Mouse (Mus musculus) fibroblast of lung, adult 2 months (primary cell): ENCODE measurements around the gene Cc2d1a.
A peak's percentile ranks its signal among the peaks of the same experiment; 100 is the strongest.

Source experiments
- DNase-seq: peaks from one replicate; pipeline ENCODE4 v3.0.0-alpha.2; 2011; ENCODE audit warnings: low read depth

Gene Cc2d1a

DNA sequence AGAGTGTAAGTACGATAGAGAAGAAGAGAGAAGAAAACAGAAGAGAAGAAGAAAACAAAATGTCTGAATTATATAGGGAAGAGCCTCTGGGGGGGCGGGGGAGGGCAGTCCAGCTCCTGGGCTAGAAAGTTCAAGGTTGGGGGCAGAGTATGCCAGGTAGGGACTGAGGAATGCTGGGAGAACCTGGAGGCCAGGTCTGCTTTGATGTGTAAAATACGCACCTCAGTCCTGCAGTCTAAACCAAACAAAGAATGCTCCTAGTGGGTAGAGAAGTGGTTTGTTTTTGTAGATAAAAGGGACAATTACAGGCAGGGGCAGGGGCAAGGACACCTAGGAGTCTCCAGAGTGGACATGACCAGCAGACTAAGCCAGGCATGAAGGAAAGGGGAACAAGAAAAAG is 29.7 kb upstream of the Cc2d1a start:
- DNase-seq, result no peak

DNA sequence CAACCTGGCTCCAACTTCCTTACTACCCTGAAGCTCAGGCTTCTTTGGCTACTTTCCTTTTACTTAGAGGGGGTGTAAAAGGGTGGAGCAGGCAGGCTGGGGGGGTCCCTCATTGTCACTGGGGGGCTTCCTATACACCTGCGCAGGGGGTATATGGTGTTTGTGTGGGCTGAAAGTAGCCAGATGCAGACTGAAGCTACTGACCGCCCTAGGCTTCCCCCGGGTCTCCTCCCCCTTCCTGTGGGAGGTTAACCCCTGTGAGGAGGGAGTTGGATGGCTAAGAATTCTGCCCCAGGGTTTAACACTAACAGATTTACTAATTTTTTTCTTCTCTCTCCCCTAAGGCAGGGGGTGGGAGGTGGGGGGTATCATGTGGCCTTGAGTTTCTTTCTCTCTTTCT is 28.8 kb upstream of the Cc2d1a start:
- no peak for DNase-seq

- DNase-seq, result no peak
Measured at GRCm38 (mm10) chr8:84173861-84174260, 26.1 kb upstream of the Cc2d1a start.

GRCm38 (mm10) chr8:84170096-84170495 is 22.4 kb upstream of the Cc2d1a start:
- DNase-seq, result no peak

GRCm38 (mm10) chr8:84167696-84168095 is 20.0 kb upstream of the Cc2d1a start:
- no peak for DNase-seq

DNA sequence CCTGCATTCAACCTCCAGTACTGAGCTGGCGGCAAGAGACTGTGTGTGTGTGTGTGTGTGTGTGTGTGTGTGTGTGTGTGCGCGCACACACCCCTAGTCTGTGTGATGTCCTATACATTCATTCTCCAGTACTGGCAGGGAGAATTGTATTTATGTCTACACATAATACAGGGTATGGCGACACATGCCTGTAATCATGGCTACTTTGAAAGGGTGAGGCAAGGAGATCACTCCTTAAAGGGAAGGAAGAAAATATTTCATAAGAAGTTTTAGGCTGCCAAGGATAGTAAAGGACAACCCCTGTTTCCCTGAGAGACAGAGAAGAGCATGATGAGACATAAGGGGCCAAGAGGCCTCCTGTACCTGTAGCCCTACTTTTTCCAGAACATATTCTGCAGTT is 9.9 kb upstream of the Cc2d1a start:
- DNase-seq, result no peak

DNA sequence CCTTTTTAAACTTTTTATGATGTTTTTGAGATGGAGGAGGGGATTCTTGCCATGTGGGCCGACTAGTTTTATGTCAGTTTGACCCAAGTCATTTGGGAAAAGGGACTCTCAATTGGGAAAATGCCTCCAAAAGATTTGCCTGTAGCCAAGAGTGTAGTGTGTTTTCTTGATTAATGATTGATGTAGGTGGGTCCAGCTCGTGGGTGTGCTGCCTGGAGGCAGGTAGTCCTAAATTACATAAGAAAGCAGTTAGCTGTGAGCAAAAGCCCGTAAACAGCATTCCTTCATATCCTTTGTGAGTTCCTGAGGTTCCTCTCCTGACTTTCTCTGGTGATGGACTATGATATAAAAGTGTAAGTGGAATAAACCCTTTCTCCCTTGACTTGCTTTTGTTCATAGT is 1.4 kb upstream of the Cc2d1a start:
- no peak for DNase-seq

GRCm38 (mm10) chr8:84148531-84148850 is 755 bp upstream of the Cc2d1a start:
- no peak for DNase-seq

DNA sequence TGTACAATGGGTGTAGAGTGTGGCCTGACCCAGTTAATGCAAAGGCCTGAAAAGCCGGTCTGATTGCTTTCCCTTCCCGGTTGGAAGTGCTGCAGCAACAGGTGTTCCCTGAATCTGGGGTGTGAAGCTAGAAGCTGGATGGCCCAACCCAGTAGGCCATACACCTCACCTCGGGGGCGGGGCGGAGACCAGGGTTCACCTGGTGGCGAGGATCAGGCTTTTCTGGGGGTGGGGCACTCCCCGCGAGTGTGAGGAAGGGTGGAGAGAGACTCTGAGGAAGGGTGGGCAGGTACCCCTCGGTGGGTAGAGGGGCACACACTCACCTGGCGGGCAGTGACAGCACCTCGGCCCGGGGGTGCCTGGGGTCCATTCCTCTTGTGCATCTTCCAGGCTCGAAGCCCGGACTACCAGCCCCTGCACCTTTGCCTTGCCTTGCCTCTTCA is 391 bp downstream of the Cc2d1a start:
- DNase-seq, result no peak

- no peak for DNase-seq
Measured at GRCm38 (mm10) chr8:84144636-84145245, 3.0 kb downstream of the Cc2d1a start.

DNA sequence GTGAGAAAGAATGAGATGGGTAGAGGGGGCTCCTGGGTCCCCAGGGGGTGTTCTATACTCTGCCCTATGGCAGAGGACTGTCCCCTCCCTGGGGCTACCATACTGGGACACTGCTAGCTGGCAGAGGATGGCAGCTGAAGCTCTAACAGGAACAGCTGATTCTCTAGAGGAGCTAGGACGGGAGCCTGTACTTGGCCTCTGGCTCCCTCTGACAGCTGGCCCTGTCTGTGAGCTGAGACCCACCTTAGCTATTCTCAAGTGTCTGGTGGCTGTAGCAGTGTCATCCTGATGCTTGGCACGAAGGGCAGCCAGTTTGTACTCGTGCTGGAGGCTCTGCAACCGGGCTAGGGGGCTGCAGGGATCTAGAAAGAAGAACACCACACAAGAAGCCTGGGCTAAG is 6.9 kb downstream of the Cc2d1a start:
- no peak for DNase-seq

DNA sequence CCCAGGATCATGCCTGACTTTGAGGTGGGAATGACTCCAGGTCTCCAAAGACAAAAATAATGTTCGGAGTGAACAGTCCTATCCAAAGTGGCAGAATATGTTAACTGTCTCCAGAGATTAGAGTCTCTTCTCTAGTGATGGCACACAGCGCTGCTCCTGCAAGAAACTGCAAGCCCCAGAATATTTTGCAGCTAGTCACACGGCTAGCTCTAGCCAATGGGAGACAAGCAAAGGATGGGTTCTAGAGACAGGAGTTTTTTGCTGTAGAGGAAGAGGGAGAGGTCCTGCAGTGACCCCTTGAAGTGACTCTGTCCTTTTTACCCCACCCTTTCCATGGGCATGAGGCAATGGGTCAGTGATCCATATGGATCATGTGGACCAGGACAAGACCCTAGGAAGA is 9.9 kb downstream of the Cc2d1a start:
- DNase-seq, result no peak

DNA sequence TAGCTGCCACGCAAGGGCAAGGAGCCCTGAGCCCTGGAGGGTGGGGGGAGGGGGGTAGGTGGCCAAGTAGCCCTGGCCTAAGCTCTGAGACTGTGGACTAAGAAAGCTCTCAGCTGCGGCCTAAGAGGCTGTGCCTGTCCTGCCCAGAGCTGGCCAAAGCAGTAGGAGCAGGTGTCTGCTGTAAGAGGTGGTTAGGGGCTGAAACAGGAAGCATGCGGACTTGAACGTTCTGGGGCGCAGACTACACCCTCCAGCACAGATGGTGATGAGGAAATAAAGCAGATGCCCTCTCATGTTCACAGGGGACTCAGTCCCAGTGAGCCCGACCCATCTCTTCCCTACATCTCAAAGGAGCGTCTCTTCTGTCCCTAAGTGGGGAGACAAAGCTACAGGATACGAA is 15.5 kb downstream of the Cc2d1a start:
- no peak for DNase-seq

GRCm38 (mm10) chr8:84130806-84131205 is 16.9 kb downstream of the Cc2d1a start:
- no peak for DNase-seq

DNA sequence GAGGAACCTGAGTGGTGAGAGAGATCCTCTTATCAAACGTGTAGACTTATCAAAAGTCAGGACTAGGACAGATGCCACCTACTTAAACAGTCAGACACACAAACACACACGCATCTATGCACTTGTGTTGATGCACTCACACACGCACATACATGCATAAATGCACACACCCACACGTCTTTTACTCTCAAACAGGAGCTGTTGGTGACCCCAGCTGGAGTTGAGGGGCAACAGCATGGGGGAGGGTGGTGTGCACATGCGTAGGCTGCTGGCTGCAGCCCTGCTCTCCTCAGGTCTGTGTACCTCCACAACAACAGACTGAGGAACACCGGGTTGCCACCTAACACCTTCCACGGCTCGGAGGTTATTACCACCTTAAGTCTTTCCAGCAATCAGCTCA is 19.5 kb downstream of the Cc2d1a start:
- no peak for DNase-seq

DNA sequence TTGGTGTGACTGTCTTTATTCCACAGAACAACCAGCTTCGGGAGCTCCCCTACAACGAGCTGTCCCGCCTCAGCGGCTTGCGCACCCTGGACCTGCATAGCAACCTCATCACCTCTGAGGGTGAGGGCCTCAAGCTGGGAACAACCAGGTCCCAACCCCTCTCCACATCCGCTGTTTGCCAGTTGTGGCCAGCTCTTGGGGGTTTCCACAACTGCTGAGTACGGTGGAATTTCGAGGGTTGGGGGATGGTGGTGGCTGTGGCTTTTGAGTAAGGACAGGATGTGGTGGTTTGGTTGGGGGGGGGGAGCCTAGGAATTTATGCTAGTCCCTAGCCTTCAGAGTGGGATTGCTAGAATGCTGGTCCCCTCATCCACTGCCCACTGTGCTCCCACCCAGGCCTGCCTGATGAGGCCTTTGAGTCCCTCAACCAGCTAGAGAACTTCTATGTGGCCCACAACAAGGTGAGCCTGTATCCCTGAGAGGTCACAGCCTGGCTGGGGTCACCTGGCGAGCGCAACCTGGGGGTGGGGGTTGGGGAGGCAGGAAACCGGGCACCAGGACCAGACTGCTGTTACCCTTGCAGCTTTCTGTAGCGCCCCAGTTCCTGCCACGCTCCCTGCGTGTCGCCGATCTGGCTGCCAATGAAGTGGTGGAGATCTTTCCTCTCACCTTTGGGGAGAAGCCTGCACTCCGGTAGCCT is 20.4 kb downstream of the Cc2d1a start:
- no peak for DNase-seq

DNA sequence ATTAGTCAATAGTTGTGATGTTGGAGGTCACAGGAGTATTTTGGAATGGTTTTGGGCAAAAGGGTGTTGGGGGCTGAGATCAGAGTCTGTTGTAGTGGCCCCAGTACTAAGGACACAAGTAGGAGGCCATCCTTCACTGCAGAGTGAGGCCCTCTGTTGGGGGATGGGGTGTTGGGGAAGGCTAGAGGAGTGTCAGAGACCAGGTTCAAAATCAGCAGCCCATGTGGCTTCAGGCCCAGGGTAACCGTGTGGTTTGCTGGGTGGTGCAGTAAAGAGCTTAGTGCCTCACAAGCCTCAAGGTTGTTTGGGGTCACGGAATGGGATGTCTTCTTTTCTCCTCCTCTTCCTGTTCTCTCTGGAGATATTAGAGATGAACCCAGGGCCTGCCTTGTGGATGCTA is 21.0 kb downstream of the Cc2d1a start:
- DNase-seq, result no peak

- peak; percentile 82 for DNase-seq
Measured at GRCm38 (mm10) chr8:84125656-84126055, 22.1 kb downstream of the Cc2d1a start, which contains the start of gene Podnl1. Podnl1 (plus strand) TSS chr8:84125989.

- DNase-seq, result no peak
Measured at GRCm38 (mm10) chr8:84122151-84122550, 25.6 kb downstream of the Cc2d1a start.

GRCm38 (mm10) chr8:84115646-84116045 is 32.1 kb downstream of the Cc2d1a start:
- DNase-seq, result no peak

GRCm38 (mm10) chr8:84106216-84107040 is 41.3 kb downstream of the Cc2d1a start:
- no peak for DNase-seq

DNA sequence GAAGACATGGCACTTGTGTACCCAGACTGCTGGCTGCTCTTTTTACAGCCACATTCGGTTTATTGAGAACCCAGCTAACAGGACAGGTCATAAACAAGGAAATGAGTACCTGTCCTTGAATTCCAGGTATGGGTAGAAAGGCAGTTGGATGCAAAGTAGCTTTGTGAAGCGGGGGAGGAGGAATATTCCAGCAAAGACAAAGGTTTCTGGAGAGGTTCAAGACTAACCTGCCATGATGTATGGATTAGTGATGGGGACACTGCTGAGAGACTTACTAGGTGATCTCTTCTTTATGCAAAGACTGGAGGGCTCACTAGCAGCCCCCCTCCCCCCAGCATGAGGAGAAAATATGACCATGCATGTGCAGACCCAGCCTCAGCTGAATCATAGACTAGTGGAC is 42.1 kb downstream of the Cc2d1a start:
- no peak for DNase-seq
